In the genomic region with DNA sequence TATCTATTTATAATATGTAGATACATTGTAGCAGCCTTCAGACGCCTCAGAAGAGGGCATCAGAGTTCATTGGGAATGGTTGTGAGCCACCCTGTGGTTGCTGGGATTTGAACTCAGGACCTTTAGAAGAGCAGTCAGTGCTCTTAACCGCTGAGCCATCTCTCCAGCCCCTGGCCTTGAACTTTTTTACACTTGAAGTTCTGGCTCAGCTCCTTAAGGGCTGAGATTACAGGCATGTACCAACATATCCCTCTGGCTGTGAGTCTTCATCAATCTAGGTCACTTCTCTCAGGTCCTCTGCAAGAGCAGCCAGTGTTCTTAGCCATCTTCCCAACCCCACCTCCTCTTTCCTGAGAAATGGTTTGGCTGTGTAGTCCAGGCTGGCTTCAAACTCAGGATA, we compare ENCODE assay signal across 32 mouse cellular contexts. TPM values are rescaled to one million over a fixed set of nuclear protein-coding genes. Genes with fewer than 3 reads are reported as not detected.
"Had no signal": no experiment of that assay in that cellular context is flagged by ENCODE, and none has a peak within 500 bp of the region (broad histone marks: within the 10 kb centered on the region; RNA-seq: fewer than 3 reads in every experiment).

No protein-coding gene starts in this region.

- H3K4me2 ChIP-seq: embryonic facial prominence, embryonic 12.5 days; embryonic facial prominence, embryonic 13.5 days; embryonic facial prominence, embryonic 15.5 days; forebrain, embryonic 12.5 days; forebrain, embryonic 13.5 days; forebrain, embryonic 15.5 days had no signal

- H3K9ac ChIP-seq: embryonic facial prominence, embryonic 12.5 days; embryonic facial prominence, embryonic 13.5 days; embryonic facial prominence, embryonic 15.5 days; forebrain, embryonic 12.5 days; forebrain, embryonic 13.5 days; forebrain, embryonic 15.5 days; forebrain, postnatal 0 days had no signal

- H3K4me3 ChIP-seq: embryonic facial prominence, embryonic 10.5 days; embryonic facial prominence, embryonic 12.5 days; embryonic facial prominence, embryonic 13.5 days; embryonic facial prominence, embryonic 15.5 days; erythroblast, embryonic 14.5 days; forebrain, embryonic 10.5 days; forebrain, embryonic 12.5 days; forebrain, embryonic 13.5 days; forebrain, embryonic 15.5 days; gastrocnemius, adult 2 months; heart, adult 2 months had no signal

- H3K4me1 ChIP-seq: embryonic facial prominence, embryonic 10.5 days; embryonic facial prominence, embryonic 12.5 days; embryonic facial prominence, embryonic 13.5 days; embryonic facial prominence, embryonic 15.5 days; forebrain, embryonic 10.5 days; forebrain, embryonic 12.5 days; forebrain, embryonic 13.5 days; forebrain, embryonic 15.5 days had no signal

- H3K27ac ChIP-seq: embryonic facial prominence, embryonic 10.5 days; embryonic facial prominence, embryonic 12.5 days; embryonic facial prominence, embryonic 13.5 days; embryonic facial prominence, embryonic 15.5 days; forebrain, embryonic 10.5 days; forebrain, embryonic 12.5 days; forebrain, embryonic 13.5 days; forebrain, embryonic 15.5 days; gastrocnemius, adult 2 months; heart, adult 2 months had no signal

- H3K27me3 ChIP-seq: embryonic facial prominence, embryonic 12.5 days; embryonic facial prominence, embryonic 13.5 days; embryonic facial prominence, embryonic 15.5 days; forebrain, embryonic 12.5 days; forebrain, embryonic 13.5 days; forebrain, embryonic 15.5 days had no signal

- H3K36me3 ChIP-seq: embryonic facial prominence, embryonic 10.5 days; embryonic facial prominence, embryonic 12.5 days; embryonic facial prominence, embryonic 13.5 days; embryonic facial prominence, embryonic 15.5 days; forebrain, embryonic 10.5 days; forebrain, embryonic 12.5 days; forebrain, embryonic 15.5 days had no signal

- DNase-seq: cerebellum, adult 9-10 months; cerebellum, adult 9-11 months; cerebellum, postnatal 10 days; cerebellum, postnatal 14 days; cerebellum, postnatal 25 days; cerebellum, postnatal 36 days; embryo, embryonic 11 days; forebrain, postnatal 0 days; gastrocnemius, adult 2 months; gastrocnemius, postnatal 10 days; gastrocnemius, postnatal 14 days; gastrocnemius, postnatal 25 days; gastrocnemius, postnatal 36 days; heart, adult 11 months; heart, adult 18-20 months; heart, adult 2 months had no signal

- H3K9me3 ChIP-seq: embryonic facial prominence, embryonic 10.5 days; embryonic facial prominence, embryonic 12.5 days; embryonic facial prominence, embryonic 13.5 days; embryonic facial prominence, embryonic 15.5 days; forebrain, embryonic 10.5 days; forebrain, embryonic 12.5 days; forebrain, embryonic 13.5 days; forebrain, embryonic 15.5 days had no signal

RNA-seq across cellular contexts. Expression of gene Hcar1, which starts 10.5 kb away (rescaled TPM):
- total RNA-seq: common myeloid progenitor, adult 5-6 weeks; granulocyte monocyte progenitor cell, adult 5-6 weeks had no signal
- polyA plus RNA-seq: erythroblast, embryonic 14.5 days; forebrain, embryonic 10.5 days had no signal

RNA-seq across cellular contexts. Expression of gene Hcar2, which starts 25.0 kb away (rescaled TPM):
- total RNA-seq: forebrain, postnatal 0 days; gastrocnemius, adult 18-20 months; gastrocnemius, adult 2 months; gastrocnemius, postnatal 14 days had no signal
- polyA plus RNA-seq: embryonic facial prominence, embryonic 10.5 days; embryonic facial prominence, embryonic 11.5 days; erythroblast, embryonic 14.5 days; forebrain, embryonic 10.5 days; forebrain, embryonic 11.5 days; forebrain, embryonic 12.5 days; forebrain, embryonic 13.5 days; forebrain, embryonic 14.5 days; forebrain, embryonic 15.5 days; forebrain, embryonic 16.5 days; forebrain, postnatal 0 days had no signal

RNA-seq across cellular contexts. Expression of gene Gm43518, which starts 36.9 kb away (rescaled TPM):
- total RNA-seq: gastrocnemius, adult 18-20 months; gastrocnemius, postnatal 25 days; granulocyte monocyte progenitor cell, adult 5-6 weeks had no signal
- polyA plus RNA-seq: embryonic facial prominence, embryonic 11.5 days; erythroblast, embryonic 14.5 days; heart, adult 2 months had no signal
